Mouse (Mus musculus) myocyte (in vitro differentiated cells): Measurements from ENCODE around the gene Ccdc60. TPM values are rescaled to one million over a fixed set of nuclear protein-coding genes. Genes with fewer than 3 reads are reported as not detected.

Experiments used
- H3K27me3 ChIP-seq: one replicate; pipeline ENCODE4 v1.6.1; 2011; ENCODE audit not compliant: control insufficient read depth, insufficient read depth, insufficient read length
- H3K36me3 ChIP-seq: one replicate; pipeline ENCODE4 v1.6.1; 2011; ENCODE audit not compliant: control insufficient read depth, insufficient read depth
- H3K4me2 ChIP-seq: one replicate; pipeline ENCODE4 v1.6.1; 2011; ENCODE audit warnings: low read depth, control low read depth
- H3K4me3 ChIP-seq: one replicate; pipeline ENCODE4 v1.5.1; 2011; ENCODE audit warnings: mild to moderate bottlenecking, control low read depth, moderate library complexity
- H3K79me2 ChIP-seq: one replicate; pipeline ENCODE4 v1.6.1; 2011; ENCODE audit not compliant: control insufficient read depth, insufficient read depth
- H3ac ChIP-seq: one replicate; pipeline ENCODE4 v1.6.1; 2011; ENCODE audit not compliant: control insufficient read depth, insufficient read length
- CEBPB ChIP-seq: IDR thresholded peaks from 2 replicates; pipeline ENCODE4 v1.6.1; 2011; ENCODE audit warnings: mild to moderate bottlenecking, moderate library complexity; ENCODE audit not compliant: poor library complexity, insufficient read depth, severe bottlenecking
- E2F4 ChIP-seq: IDR thresholded peaks from one replicate; pipeline ENCODE4 v1.6.1; 2011; ENCODE audit warnings: mild to moderate bottlenecking, control low read depth, moderate library complexity; ENCODE audit not compliant: insufficient read depth
- MAX ChIP-seq: IDR thresholded peaks from one replicate; pipeline ENCODE4 v1.6.1; 2011; ENCODE audit warnings: low read depth, mild to moderate bottlenecking, control low read depth
- MYOD1 ChIP-seq, 3 experiments: IDR thresholded peaks; one replicate each; pipeline ENCODE4 v1.6.1; 2011; ENCODE audit warnings: control low read depth in 2 of 3, low read depth in 2 of 3, mild to moderate bottlenecking in 2 of 3, moderate library complexity in 1 of 3; ENCODE audit not compliant: insufficient read length in 2 of 3, control insufficient read depth in 1 of 3
- MYOG ChIP-seq, 3 experiments: IDR thresholded peaks; one replicate each; pipeline ENCODE4 v1.6.1; 2011; ENCODE audit warnings: control low read depth in 2 of 3, low read depth in 2 of 3, mild to moderate bottlenecking in 2 of 3; ENCODE audit not compliant: insufficient read length in 2 of 3, control insufficient read depth in 1 of 3, insufficient read depth in 1 of 3
- POLR2A ChIP-seq: IDR thresholded peaks from one replicate; pipeline ENCODE4 v1.6.1; 2011; ENCODE audit warnings: low read depth, mild to moderate bottlenecking, control low read depth, moderate library complexity; ENCODE audit not compliant: insufficient read length
- POLR2AphosphoS2 ChIP-seq: IDR thresholded peaks from one replicate; pipeline ENCODE4 v1.6.1; 2011; ENCODE audit warnings: low read depth, control low read depth; ENCODE audit not compliant: insufficient read length
- REST ChIP-seq: IDR thresholded peaks from one replicate; pipeline ENCODE4 v1.6.1; 2011; ENCODE audit warnings: mild to moderate bottlenecking, control low read depth, moderate library complexity; ENCODE audit not compliant: insufficient read depth, insufficient read length
- SRF ChIP-seq: IDR thresholded peaks from one replicate; pipeline ENCODE4 v1.6.1; 2011; ENCODE audit warnings: low read depth; ENCODE audit not compliant: control insufficient read depth, insufficient read length
- TCF12 ChIP-seq: IDR thresholded peaks from one replicate; pipeline ENCODE4 v1.6.1; 2011; ENCODE audit warnings: mild to moderate bottlenecking, control low read depth; ENCODE audit not compliant: poor library complexity, insufficient read depth, severe bottlenecking
- TCF3 ChIP-seq: IDR thresholded peaks from one replicate; pipeline ENCODE4 v1.6.1; 2011; ENCODE audit warnings: low read depth, control low read depth; ENCODE audit not compliant: insufficient read length
- USF1 ChIP-seq: IDR thresholded peaks from one replicate; pipeline ENCODE4 v1.6.1; 2011; ENCODE audit warnings: low read depth, mild to moderate bottlenecking, control low read depth, moderate library complexity
- polyA plus RNA-seq: library from polyadenylated mRNA; unstranded; fragments of >200 nt; fragmentation: generic; extraction: Trizol; gene quantifications from one replicate; pipeline ENCODE4 v1.2.1, GENCODE M21; 2012; ENCODE audit warnings: missing spikeins

Ccdc60 gene
- polyA plus RNA-seq, 1 experiment: 0.48 TPM

DNA sequence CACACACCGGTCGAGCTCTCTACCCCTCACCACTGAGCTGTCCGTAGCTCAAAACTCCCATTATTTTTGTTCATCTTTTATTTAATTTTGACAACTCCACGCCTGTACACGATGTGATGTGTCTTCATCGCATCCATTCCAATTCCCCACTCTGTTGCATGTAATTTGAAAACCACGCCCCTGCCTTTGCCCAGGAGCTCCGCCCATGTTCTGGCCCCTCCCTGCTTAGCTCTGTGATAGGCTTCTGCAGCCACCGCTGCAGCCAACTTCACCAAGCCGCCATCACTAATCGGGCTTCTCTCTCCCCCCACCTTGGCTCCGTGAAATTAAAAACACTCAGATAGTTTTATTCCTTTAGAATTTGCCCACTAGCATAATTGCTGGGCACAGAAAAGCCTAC lies 144.1 kb downstream of the Ccdc60 start:
- Histone ChIP-seq H3K36me3 (no peaks in the 10 kb centered on the region), H3K4me2 (no peak overlapping the region), H3K27me3 (no peaks in the 10 kb centered on the region), H3ac (no peak overlapping the region), H3K4me3 (no peak overlapping the region), H3K79me2 (no peaks in the 10 kb centered on the region)
- TF ChIP-seq USF1 (no peak), POLR2AphosphoS2 (no peak), TCF12 (no peak), MYOG (IDR thresholded peaks at IDR 0.05; ENCODE audit: control insufficient read depth in 1 of 3, insufficient read depth in 1 of 3, insufficient read length in 2 of 3, low read depth in 2 of 3) (no peak), POLR2A (no peak), E2F4 (no peak), MAX (no peak), SRF (no peak), REST (no peak), MYOD1 (IDR thresholded peaks at IDR 0.05; ENCODE audit: control insufficient read depth in 1 of 3, insufficient read length in 2 of 3, low read depth in 2 of 3) (no peak), CEBPB (no peak), TCF3 (no peak)

DNA sequence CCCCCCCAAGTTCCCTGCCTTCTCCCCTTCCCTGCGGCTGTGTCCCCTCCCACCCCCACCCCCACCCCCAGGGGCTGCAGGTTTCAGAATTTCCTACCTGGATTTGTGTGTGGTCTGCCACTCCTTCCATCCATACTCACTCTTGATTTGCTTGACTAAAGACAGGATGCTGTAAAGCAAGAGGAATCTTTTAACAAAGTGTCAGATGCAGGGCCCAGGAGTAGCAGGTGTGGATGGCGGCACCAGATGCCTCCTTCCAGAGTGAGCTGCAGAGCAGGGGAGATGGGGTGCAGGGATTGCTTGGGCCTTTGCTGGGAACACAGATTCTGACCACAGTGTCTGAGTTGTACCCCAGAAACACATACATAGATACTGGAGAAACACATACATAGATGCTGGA lies 148.1 kb downstream of the Ccdc60 start:
- H3K36me3 ChIP-seq: no peaks in the 10 kb centered on the region
- H3K79me2 ChIP-seq: no peaks in the 10 kb centered on the region
- no peak overlapping the region for H3ac ChIP-seq
- H3K4me3 ChIP-seq: no peak overlapping the region
- no peaks in the 10 kb centered on the region for H3K27me3 ChIP-seq
- H3K4me2 ChIP-seq: no peak overlapping the region
- TF ChIP-seq MYOG (IDR thresholded peaks at IDR 0.05; ENCODE audit: control insufficient read depth in 1 of 3, insufficient read depth in 1 of 3, insufficient read length in 2 of 3, low read depth in 2 of 3) (no peak), REST (no peak), POLR2AphosphoS2 (no peak)

DNA sequence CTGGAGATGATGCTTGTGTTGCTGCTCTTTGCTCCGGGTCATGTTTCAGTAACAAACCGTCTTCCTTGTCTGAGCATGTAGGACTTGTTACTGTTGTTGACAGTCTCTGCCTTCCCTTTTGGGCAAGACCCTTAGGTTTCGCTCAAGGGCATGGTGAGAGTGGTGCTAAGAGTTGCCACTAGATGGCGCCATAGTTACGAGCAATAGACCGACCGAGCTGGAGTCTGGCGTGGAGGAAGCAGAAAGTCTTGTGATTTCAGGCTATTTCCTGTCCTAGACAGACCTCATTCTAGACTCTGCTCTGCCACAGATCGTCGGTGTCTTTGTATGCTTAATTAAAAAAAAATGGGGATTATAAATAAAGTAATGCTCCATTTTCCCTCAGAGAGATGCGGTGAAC lies 165.4 kb downstream of the Ccdc60 start:
- Histone ChIP-seq H3K4me2 (peak overlapping the region; percentile 55), H3K4me3 (peak overlapping the region; percentile 1), H3ac (no peak overlapping the region), H3K36me3 (no peaks in the 10 kb centered on the region), H3K79me2 (no peaks in the 10 kb centered on the region), H3K27me3 (peaks cover 17% of the 10 kb centered on the region)
- TF ChIP-seq USF1 (no peak), MYOG (IDR thresholded peaks at IDR 0.05; ENCODE audit: control insufficient read depth in 1 of 3, insufficient read depth in 1 of 3, insufficient read length in 2 of 3, low read depth in 2 of 3) (no peak), CEBPB (no peak), REST (no peak), TCF3 (no peak), TCF12 (no peak), POLR2A (no peak), MAX (no peak), POLR2AphosphoS2 (no peak), MYOD1 (IDR thresholded peaks at IDR 0.05; ENCODE audit: control insufficient read depth in 1 of 3, insufficient read length in 2 of 3, low read depth in 2 of 3) (no peak), E2F4 (no peak), SRF (no peak)

DNA sequence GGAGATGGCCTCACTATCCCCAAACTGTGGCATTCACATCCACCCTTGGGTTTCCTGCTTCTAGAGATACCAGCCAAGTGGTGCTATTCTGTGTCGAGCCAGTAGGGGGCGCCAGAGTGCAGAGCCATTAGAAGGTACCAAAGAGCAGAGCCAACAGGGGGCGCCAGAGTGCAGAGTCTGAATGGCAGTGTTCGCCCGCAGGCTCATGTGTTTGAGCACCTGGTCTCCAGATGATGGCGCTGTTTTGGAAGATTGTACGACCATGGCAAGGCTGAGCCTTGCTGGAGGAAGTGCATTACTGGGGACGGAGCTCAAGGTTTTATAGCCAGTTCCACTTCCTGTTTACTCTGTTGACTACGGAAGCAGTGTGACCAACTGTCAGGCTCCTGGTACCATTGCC lies 172.2 kb downstream of the Ccdc60 start:
- Histone ChIP-seq H3K36me3 (no peaks in the 10 kb centered on the region), H3ac (no peak overlapping the region), H3K4me2 (no peak overlapping the region), H3K4me3 (no peak overlapping the region), H3K79me2 (no peaks in the 10 kb centered on the region), H3K27me3 (no peaks in the 10 kb centered on the region)
- no peak for TF ChIP-seq SRF
- no peak for TF ChIP-seq CEBPB
- no peak for TF ChIP-seq TCF12
- no peak for TF ChIP-seq MYOD1 (IDR thresholded peaks at IDR 0.05; ENCODE audit: control insufficient read depth in 1 of 3, insufficient read length in 2 of 3, low read depth in 2 of 3)
- TF ChIP-seq E2F4: no peak
- no peak for TF ChIP-seq MYOG (IDR thresholded peaks at IDR 0.05; ENCODE audit: control insufficient read depth in 1 of 3, insufficient read depth in 1 of 3, insufficient read length in 2 of 3, low read depth in 2 of 3)
- no peak for TF ChIP-seq REST
- TF ChIP-seq USF1: no peak
- TF ChIP-seq MAX: no peak
- no peak for TF ChIP-seq POLR2A
- no peak for TF ChIP-seq TCF3
- no peak for TF ChIP-seq POLR2AphosphoS2

DNA sequence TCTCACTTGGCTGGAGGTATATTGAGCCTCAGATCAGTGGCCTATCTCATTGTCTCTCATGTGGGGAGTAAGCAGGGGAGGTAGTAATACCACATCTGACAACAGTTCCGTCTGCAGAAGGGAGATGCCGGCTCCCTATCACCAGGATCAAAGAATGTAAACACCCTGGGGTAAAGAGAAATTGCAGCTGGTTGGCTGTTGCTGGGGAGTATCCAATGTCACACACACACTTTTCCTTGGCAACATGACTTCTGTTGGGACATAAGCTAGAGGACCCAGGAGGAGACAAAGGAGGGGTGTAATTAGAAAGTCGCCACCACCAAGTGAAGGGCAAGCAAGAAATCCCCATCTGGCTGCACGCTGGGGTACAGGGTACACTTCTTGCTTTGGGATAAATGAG lies 172.7 kb downstream of the Ccdc60 start:
- Histone ChIP-seq H3K36me3 (no peaks in the 10 kb centered on the region), H3K4me2 (no peak overlapping the region), H3K79me2 (no peaks in the 10 kb centered on the region), H3K27me3 (no peaks in the 10 kb centered on the region), H3ac (no peak overlapping the region), H3K4me3 (no peak overlapping the region)
- TF ChIP-seq TCF3: no peak
- no peak for TF ChIP-seq E2F4
- TF ChIP-seq CEBPB: no peak
- no peak for TF ChIP-seq MAX
- TF ChIP-seq SRF: no peak
- no peak for TF ChIP-seq POLR2AphosphoS2
- no peak for TF ChIP-seq USF1
